Mouse (Mus musculus) stomach, embryonic 14.5 days (tissue): ENCODE results near the gene Kcna5. TPM values are rescaled to one million over a fixed set of nuclear protein-coding genes. Genes with fewer than 3 reads are reported as not detected.

Experiments
- ATAC-seq: fragments of 200-750 bp; cut with Nextera tagmentation; 2 replicates; pipeline ENCODE4 v1.8.0; 2017; ENCODE audit warnings: low read depth, moderate TSS enrichment; ENCODE audit not compliant: insufficient number of reproducible peaks, insufficient read depth, low FRiP score
- H3K27ac ChIP-seq: fragments of 300-500 bp; sonication (generic); 2 replicates; pipeline ENCODE4 v1.5.1; 2014; ENCODE audit warnings: mild to moderate bottlenecking, low read length, moderate library complexity, mixed read lengths
- H3K27me3 ChIP-seq: fragments of 300-500 bp; sonication (generic); 2 replicates; pipeline ENCODE4 v1.6.1; 2014; ENCODE audit warnings: low read length, control low read depth, mixed read lengths; ENCODE audit not compliant: control insufficient read depth, insufficient read depth
- H3K36me3 ChIP-seq: fragments of 300-500 bp; sonication (generic); 2 replicates; pipeline ENCODE4 v1.6.1; 2014; ENCODE audit warnings: mild to moderate bottlenecking, control low read depth, low read length, moderate library complexity, mixed read lengths; ENCODE audit not compliant: control insufficient read depth, insufficient read depth
- H3K4me1 ChIP-seq: fragments of 300-500 bp; sonication (generic); 2 replicates; pipeline ENCODE4 v1.6.1; 2014; ENCODE audit warnings: low read length, control low read depth, mixed read lengths; ENCODE audit not compliant: control insufficient read depth, insufficient read depth
- H3K4me2 ChIP-seq: fragments of 300-500 bp; sonication (generic); replicated peaks from 2 replicates; pipeline ENCODE4 v1.6.1; 2014; ENCODE audit warnings: low read depth, low read length, control low read depth
- H3K4me3 ChIP-seq: fragments of 300-500 bp; sonication (generic); 2 replicates; pipeline ENCODE4 v1.5.1; 2014; ENCODE audit warnings: low read depth, low read length, control low read depth
- H3K9ac ChIP-seq: fragments of 300-500 bp; sonication (generic); replicated peaks from 2 replicates; pipeline ENCODE4 v1.6.1; 2014; ENCODE audit warnings: low read depth, mild to moderate bottlenecking, control low read depth, low read length, moderate library complexity, mixed read lengths
- H3K9me3 ChIP-seq: fragments of 300-500 bp; sonication (generic); 2 replicates; pipeline ENCODE4 v1.6.1; 2016; ENCODE audit warnings: low read depth, low read length, control low read depth; ENCODE audit not compliant: control insufficient read depth
- WGBS: fragments of 180-500 bp; shearing (Covaris S2); extraction: QIAGEN DNeasy Blood & Tissue Kit; methylation state at CpG from one replicate; pipeline ENCODE4 v1.1.7; 2014; 5-methylcytosine and 5-hydroxymethylcytosine counted together
- polyA plus RNA-seq: library from polyadenylated mRNA; unstranded; fragments of >200 nt; fragmentation: Nextera tagmentation; extraction: Ambion mirVana; gene quantifications from 2 replicates; pipeline ENCODE4 v1.2.1, GENCODE M21; 2014

The Kcna5 gene
- polyA plus RNA-seq, 1 experiment from 2014 or later = 12.2 TPM

DNA sequence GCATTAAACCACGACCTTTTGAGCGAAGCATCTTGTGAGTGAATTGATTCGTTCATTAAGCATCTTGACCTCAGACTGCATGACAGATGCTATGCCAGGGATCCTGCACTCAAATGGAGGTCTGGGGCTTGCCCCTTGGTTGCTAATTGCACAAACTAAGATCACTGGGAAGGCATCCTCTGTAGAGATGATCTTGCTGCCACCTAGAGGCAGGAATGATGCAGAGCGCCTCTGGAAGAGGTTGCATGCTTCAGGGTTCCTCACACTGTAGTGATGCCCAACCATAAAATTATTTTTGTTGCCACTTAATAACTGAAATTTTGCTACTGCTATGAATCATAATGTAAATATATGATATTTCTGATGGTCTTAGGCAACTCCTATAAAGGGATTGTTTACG, 37.3 kb downstream of the Kcna5 start:
- H3K4me1 ChIP-seq = no peaks in the 10 kb centered on the region
- no peak overlapping the region for H3K27ac ChIP-seq
- no peaks in the 10 kb centered on the region for H3K27me3 ChIP-seq
- no peaks in the 10 kb centered on the region; the same call in 1 of the 2 replicates for H3K9me3 ChIP-seq
- H3K36me3 ChIP-seq = no peaks in the 10 kb centered on the region
- H3K4me3 ChIP-seq = no peak overlapping the region
- H3K4me2 ChIP-seq = no peak overlapping the region
- no peak for ATAC-seq
- 55% methylated on average over 5 of the region's 5 CpGs for WGBS
- H3K9ac ChIP-seq = no peak overlapping the region

DNA sequence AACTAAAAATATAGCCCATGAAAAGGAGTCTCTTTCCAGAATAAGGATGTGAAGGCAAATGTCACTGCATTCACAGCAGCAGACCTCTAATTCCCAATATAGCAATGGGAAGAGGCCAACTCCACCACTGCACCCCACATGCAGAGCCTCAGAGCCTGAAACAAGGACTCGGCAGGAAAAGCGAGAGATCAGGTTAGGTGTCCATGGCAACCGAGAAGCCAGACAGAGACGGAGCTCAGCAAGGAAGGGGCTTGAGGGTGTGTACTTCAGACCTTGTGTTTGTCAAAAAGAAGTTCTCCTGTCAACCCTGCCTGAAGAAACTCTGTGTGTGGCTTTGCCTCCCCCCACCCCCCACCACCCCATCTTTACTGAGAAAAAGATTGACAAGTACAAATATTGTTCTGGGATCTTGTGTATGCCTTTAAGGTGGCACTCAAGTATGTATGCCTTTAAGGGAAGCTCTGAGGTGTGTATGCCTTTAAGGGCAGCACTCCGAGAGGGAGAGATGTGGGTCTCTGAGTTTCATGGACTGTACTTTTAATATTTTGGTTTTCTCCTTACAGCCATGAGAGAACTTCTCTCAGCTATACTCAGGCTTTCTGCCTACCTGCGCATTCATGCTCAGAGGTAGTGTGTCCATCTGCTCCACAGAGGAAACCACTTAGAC, 37.9 kb downstream of the Kcna5 start:
- H3K27ac ChIP-seq = no peak overlapping the region
- 36% methylated on average over 6 of the region's 6 CpGs for WGBS
- H3K4me3 ChIP-seq = no peak overlapping the region
- H3K9ac ChIP-seq = no peak overlapping the region
- H3K4me2 ChIP-seq = no peak overlapping the region
- no peaks in the 10 kb centered on the region; the same call in 1 of the 2 replicates for H3K9me3 ChIP-seq
- no peak for ATAC-seq
- no peaks in the 10 kb centered on the region for H3K4me1 ChIP-seq
- no peaks in the 10 kb centered on the region for H3K36me3 ChIP-seq
- H3K27me3 ChIP-seq = no peaks in the 10 kb centered on the region

DNA sequence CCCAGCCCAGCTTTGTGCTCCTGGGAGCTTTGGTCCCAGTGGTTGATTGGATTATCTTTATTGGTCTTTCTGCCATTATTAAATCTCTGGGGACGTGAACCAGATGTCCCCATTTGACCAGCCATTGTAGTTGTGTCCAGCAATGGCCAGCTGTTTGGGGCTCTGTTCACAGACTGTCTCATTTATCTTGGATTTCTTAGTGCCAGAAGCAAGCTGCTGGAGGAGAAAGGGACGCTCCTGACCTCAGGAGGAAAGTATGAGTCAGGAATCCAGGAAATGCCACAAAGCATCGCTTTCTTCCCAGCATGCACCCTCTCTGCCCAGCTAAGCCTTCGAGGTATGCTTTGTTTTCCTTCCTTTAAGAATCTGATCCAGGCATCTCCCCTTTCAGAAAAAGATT, 48.1 kb downstream of the Kcna5 start:
- Histone ChIP-seq H3K4me1 (peaks cover 3% of the 10 kb centered on the region; the same call in 1 of the 2 replicates), H3K9ac (no peak overlapping the region), H3K36me3 (no peaks in the 10 kb centered on the region), H3K27me3 (no peaks in the 10 kb centered on the region), H3K4me3 (no peak overlapping the region), H3K9me3 (no peaks in the 10 kb centered on the region), H3K4me2 (no peak overlapping the region), H3K27ac (no peak overlapping the region)
- no peak for ATAC-seq
- WGBS = 28% methylated on average over 4 of the region's 4 CpGs

DNA sequence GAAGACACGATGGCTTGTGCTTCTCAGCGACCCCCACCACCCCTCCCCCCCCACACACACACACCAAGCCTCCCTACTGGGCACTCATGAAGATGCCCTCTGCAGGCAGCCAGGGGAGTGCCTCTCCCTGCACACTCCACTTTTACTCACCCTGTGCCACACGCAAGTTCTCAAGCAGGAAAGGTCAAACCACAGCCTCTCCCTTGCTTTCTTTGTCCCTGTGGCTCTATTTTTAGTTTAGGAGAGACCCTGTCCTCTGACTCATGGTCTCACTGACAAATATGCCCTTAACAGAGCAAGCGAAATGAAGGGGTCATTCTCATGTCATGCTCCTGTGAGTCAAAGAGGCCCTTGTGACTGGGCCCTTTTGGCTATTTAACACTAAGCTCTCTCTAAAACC, 50.3 kb downstream of the Kcna5 start:
- ATAC-seq = no peak
- Histone ChIP-seq H3K9ac (no peak overlapping the region), H3K27me3 (no peaks in the 10 kb centered on the region), H3K4me2 (no peak overlapping the region), H3K9me3 (no peaks in the 10 kb centered on the region), H3K4me1 (peaks cover 7% of the 10 kb centered on the region; the same call in 1 of the 2 replicates), H3K4me3 (no peak overlapping the region), H3K36me3 (no peaks in the 10 kb centered on the region), H3K27ac (no peak overlapping the region)
- WGBS = 45% methylated on average over 4 of the region's 4 CpGs

DNA sequence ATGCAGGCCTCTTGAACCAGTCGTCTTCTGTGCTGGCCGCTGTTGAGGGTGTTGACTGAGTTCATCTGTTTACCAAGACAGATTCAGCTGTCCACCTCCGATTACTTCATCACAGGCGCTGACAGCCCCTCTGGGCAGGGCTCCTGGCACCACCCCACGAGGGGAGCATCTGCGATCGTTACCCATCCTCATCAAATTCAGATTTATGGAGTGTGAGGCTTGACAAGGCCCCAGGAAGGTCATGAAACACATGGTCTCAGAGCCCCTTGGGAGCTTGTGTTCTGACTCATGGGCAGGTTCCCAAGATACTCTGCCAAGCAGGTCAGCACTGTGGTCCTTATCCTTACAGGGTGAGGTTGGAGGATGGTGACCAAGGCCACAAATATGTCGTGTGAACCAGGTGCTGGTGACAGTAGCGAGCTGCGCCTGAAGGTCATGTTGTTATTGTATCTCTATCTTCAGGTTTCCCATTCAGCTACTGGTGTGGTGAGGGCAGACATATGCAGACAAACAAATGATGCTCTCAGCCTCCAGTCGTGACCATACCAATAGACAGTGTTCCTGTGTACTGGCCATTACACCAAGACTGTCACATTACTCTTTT, 51.8 kb downstream of the Kcna5 start:
- H3K36me3 ChIP-seq = no peaks in the 10 kb centered on the region
- H3K27me3 ChIP-seq = no peaks in the 10 kb centered on the region
- ATAC-seq = no peak
- no peak overlapping the region for H3K27ac ChIP-seq
- H3K4me2 ChIP-seq = no peak overlapping the region
- no peak overlapping the region for H3K4me3 ChIP-seq
- no peaks in the 10 kb centered on the region for H3K9me3 ChIP-seq
- WGBS = 70% methylated on average over 11 of the region's 11 CpGs
- H3K4me1 ChIP-seq = peaks cover 7% of the 10 kb centered on the region; the same call in 1 of the 2 replicates
- no peak overlapping the region for H3K9ac ChIP-seq

Other genes with a start within 250 kb of the Kcna5 start
- 1.5 and 1.7 TPM in 2 replicates for gene Kcna1, start 111.0 kb upstream of the Kcna5 start, polyA plus RNA-seq
- gene Kcna6, start 205.3 kb upstream of the Kcna5 start, polyA plus RNA-seq = 3.6 and 5.1 TPM in 2 replicates